Mouse (Mus musculus): Measurements from ENCODE around the gene Rbm4b. TPM values are rescaled to one million over a fixed set of nuclear protein-coding genes. Genes with fewer than 3 reads are reported as not detected.

Rbm4b gene
- total and polyA plus RNA-seq, 3 experiments: 7.0 to 11.1 TPM; not detected in 1

DNA sequence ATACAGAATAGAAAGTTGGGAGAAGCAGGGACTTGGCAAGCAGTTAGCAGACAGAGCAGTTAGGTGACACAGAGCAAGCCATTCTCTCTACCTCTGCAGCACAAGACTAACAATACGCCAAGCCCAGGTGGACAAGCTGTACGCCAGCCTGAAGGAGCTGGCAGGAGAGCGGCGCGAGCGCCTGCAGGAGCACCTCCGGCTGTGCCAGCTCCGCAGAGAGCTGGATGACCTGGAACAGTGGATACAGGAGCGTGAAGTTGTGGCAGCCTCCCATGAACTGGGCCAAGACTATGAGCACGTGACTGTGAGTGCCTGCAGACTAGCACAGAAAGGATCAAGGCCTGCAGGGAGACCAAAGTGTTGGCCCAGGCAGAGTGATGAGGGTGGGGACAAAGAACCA is 10.6 kb upstream of the Rbm4b start:
- DNase-seq (ENCODE audit: low read depth, low spot score): no peak

DNA sequence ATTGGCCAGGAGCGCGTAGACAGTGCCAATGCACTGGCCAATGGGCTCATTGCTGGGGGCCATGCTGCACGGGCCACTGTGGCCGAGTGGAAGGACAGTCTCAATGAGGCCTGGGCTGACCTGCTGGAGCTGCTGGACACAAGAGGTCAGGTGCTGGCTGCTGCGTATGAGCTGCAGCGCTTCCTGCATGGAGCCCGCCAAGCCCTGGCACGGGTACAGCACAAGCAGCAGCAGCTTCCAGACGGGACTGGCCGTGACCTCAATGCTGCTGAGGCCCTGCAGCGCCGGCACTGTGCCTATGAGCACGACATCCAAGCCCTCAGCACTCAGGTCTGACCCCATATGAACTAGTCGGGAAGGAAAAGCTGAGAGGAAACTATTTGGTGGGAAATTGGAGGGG is 9.7 kb upstream of the Rbm4b start:
- no peaks in the 10 kb centered on the region for H3K36me3 ChIP-seq (ENCODE audit: control insufficient read depth in 1 of 2, insufficient read depth in 2 of 2, low read length in 2 of 2)
- no peak overlapping the region for H3K9ac ChIP-seq (ENCODE audit: control insufficient read depth, low read depth, low read length, poor library complexity, severe bottlenecking)
- H3K4me3 ChIP-seq (ENCODE audit: control insufficient read depth in 1 of 2, insufficient read depth in 1 of 2, low read depth in 2 of 2, low read length in 2 of 2): no peak overlapping the region
- TF ChIP-seq TCF12 (IDR thresholded peaks at IDR 0.05; ENCODE audit: low read depth, low read length): no peak
- no peak for TF ChIP-seq ZKSCAN1 (IDR thresholded peaks at IDR 0.05; ENCODE audit: low read depth, low read length)
- TF ChIP-seq BHLHE40 (IDR thresholded peaks at IDR 0.05; ENCODE audit: borderline replicate concordance, low read depth, low read length): no peak
- TF ChIP-seq E2F4 (IDR thresholded peaks at IDR 0.05; ENCODE audit: borderline replicate concordance, low read depth, low read length): no peak
- TF ChIP-seq GABPA (IDR thresholded peaks at IDR 0.05; ENCODE audit: low read depth, low read length): no peak
- TF ChIP-seq NELFE (IDR thresholded peaks at IDR 0.05; ENCODE audit: low read depth, low read length): no peak
- no peak for TF ChIP-seq USF1 (IDR thresholded peaks at IDR 0.05; ENCODE audit: low read depth, low read length)
- no peak for TF ChIP-seq CHD1 (IDR thresholded peaks at IDR 0.05; ENCODE audit: low read depth, low read length)
- TF ChIP-seq CTCF (IDR thresholded peaks at IDR 0.05 in 2 of 3, conservative IDR thresholded peaks at IDR 0.05 in 1 of 3; ENCODE audit: control insufficient read depth in 1 of 3, insufficient read depth in 1 of 3, low read depth in 2 of 3, low read length in 3 of 3, poor library complexity in 1 of 3, severe bottlenecking in 1 of 3): no peak
- TF ChIP-seq ETS1 (IDR thresholded peaks at IDR 0.05; ENCODE audit: low read depth, low read length): no peak
- no peak for TF ChIP-seq MYB (IDR thresholded peaks at IDR 0.05; ENCODE audit: low read depth, low read length)
- TF ChIP-seq TAL1 (IDR thresholded peaks at IDR 0.05; ENCODE audit: low read length): no peak
- TF ChIP-seq ZNF384 (IDR thresholded peaks at IDR 0.05; ENCODE audit: low read depth, low read length): no peak
- TF ChIP-seq ZMIZ1 (IDR thresholded peaks at IDR 0.05; ENCODE audit: low read depth, low read length): no peak
- TF ChIP-seq MYC (IDR thresholded peaks at IDR 0.05; ENCODE audit: low read depth, low read length): no peak
- TF ChIP-seq HCFC1 (IDR thresholded peaks at IDR 0.05; ENCODE audit: low read depth, low read length): no peak
- no peak for TF ChIP-seq NRF1 (IDR thresholded peaks at IDR 0.05; ENCODE audit: insufficient read depth, low read depth, low read length, poor library complexity, severe bottlenecking)
- no peak for TF ChIP-seq GATA1 (IDR thresholded peaks at IDR 0.05; ENCODE audit: low read depth, low read length)
- no peaks in the 10 kb centered on the region for H3K27me3 ChIP-seq (ENCODE audit: control insufficient read depth in 1 of 2, insufficient read depth in 2 of 2, low read length in 2 of 2)
- no peaks in the 10 kb centered on the region for H3K4me1 ChIP-seq (ENCODE audit: control insufficient read depth in 1 of 2, insufficient read depth in 2 of 2, low read length in 2 of 2)
- H3K9me3 ChIP-seq (replicated peaks; ENCODE audit: insufficient read depth, low read length): no peaks in the 10 kb centered on the region
- no peaks in the 10 kb centered on the region for H3K79me2 ChIP-seq (ENCODE audit: control insufficient read depth, insufficient read depth, low read length, poor library complexity)
- no peak overlapping the region for H3K27ac ChIP-seq (ENCODE audit: control insufficient read depth, low read depth, low read length)
- DNase-seq (ENCODE audit: low read depth, low spot score): no peak

More for the DNA sequence above, 10.6 kb upstream of the Rbm4b start:
- no peaks in the 10 kb centered on the region for H3K4me1 ChIP-seq (ENCODE audit: control insufficient read depth in 1 of 2, insufficient read depth in 2 of 2, low read length in 2 of 2)
- no peak overlapping the region for H3K9ac ChIP-seq (ENCODE audit: control insufficient read depth, low read depth, low read length, poor library complexity, severe bottlenecking)
- H3K4me3 ChIP-seq (ENCODE audit: control insufficient read depth in 1 of 2, insufficient read depth in 1 of 2, low read depth in 2 of 2, low read length in 2 of 2): no peak overlapping the region
- H3K79me2 ChIP-seq (ENCODE audit: control insufficient read depth, insufficient read depth, low read length, poor library complexity): no peaks in the 10 kb centered on the region
- H3K9me3 ChIP-seq (replicated peaks; ENCODE audit: insufficient read depth, low read length): no peaks in the 10 kb centered on the region
- no peaks in the 10 kb centered on the region for H3K36me3 ChIP-seq (ENCODE audit: control insufficient read depth in 1 of 2, insufficient read depth in 2 of 2, low read length in 2 of 2)
- no peak for TF ChIP-seq MEF2A (IDR thresholded peaks at IDR 0.05; ENCODE audit: extremely low read depth, insufficient replicate concordance, low read depth, low read length, poor library complexity, severe bottlenecking)
- no peak for TF ChIP-seq ZNF384 (IDR thresholded peaks at IDR 0.05; ENCODE audit: low read depth, low read length)
- no peak for TF ChIP-seq MAZ (IDR thresholded peaks at IDR 0.05; ENCODE audit: low read depth, low read length)
- no peak for TF ChIP-seq GABPA (IDR thresholded peaks at IDR 0.05; ENCODE audit: low read depth, low read length)
- no peak for TF ChIP-seq MYC (IDR thresholded peaks at IDR 0.05; ENCODE audit: low read depth, low read length)
- TF ChIP-seq RAD21 (IDR thresholded peaks at IDR 0.05; ENCODE audit: low read depth, low read length): no peak
- no peak for TF ChIP-seq UBTF (IDR thresholded peaks at IDR 0.05; ENCODE audit: borderline replicate concordance, insufficient read depth, low read depth, low read length)
- no peak for TF ChIP-seq USF1 (IDR thresholded peaks at IDR 0.05; ENCODE audit: low read depth, low read length)
- no peak for TF ChIP-seq CTCF (IDR thresholded peaks at IDR 0.05 in 2 of 3, conservative IDR thresholded peaks at IDR 0.05 in 1 of 3; ENCODE audit: control insufficient read depth in 1 of 3, insufficient read depth in 1 of 3, low read depth in 2 of 3, low read length in 3 of 3, poor library complexity in 1 of 3, severe bottlenecking in 1 of 3)
- TF ChIP-seq BHLHE40 (IDR thresholded peaks at IDR 0.05; ENCODE audit: borderline replicate concordance, low read depth, low read length): no peak
- no peak for TF ChIP-seq MYB (IDR thresholded peaks at IDR 0.05; ENCODE audit: low read depth, low read length)
- no peak overlapping the region for H3K27ac ChIP-seq (ENCODE audit: control insufficient read depth, low read depth, low read length)
- H3K27me3 ChIP-seq (ENCODE audit: control insufficient read depth in 1 of 2, insufficient read depth in 2 of 2, low read length in 2 of 2): no peaks in the 10 kb centered on the region
